Mouse (Mus musculus) adrenal gland (tissue): Measurements from ENCODE around the gene Epha10.

Experiments used
- intact Hi-C: fragments of 180-260 bp; cut with DNase I; formaldehyde crosslinking; loops from one replicate; pipeline ENCODE4 v1.15.1; 2025
- long read RNA-seq, 2 experiments: library from polyadenylated mRNA; unstranded; transcript quantifications; one replicate each; pipeline ENCODE4 v2.0.0; 2020; ENCODE audit warnings: borderline replicate concordance in 1 of 2; ENCODE audit not compliant: insufficient replicate concordance in 1 of 2

The Epha10 gene
- long read RNA-seq, experiment 1, partial matches to known transcripts: 0 of 1 reads
- long read RNA-seq, experiment 1, other reads (novel, unspliced or antisense): 1 of 1 reads
- long read RNA-seq, experiment 2: 0 reads

DNA sequence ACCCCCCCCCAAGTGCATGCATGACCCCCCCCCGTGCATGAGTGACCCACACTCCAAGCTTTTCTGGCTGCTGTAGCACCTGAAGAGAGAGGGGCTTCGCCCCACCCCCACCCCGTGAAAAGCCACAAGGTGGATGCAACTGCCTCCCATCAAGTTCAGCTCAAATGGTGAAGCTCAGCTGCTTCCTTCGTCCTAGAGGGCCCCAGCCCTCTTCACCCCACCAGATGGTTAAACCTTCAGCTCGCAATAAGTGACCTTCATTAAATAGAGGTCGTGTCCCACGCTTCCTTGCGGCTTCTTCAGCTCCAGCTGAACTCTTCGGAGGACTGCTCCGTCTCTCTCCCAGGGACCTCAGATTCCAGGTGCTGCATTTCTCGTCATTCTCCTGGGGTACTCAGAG lies at the start of gene Epha10:
TSS of gene Epha10 (plus strand) at position 301 of the 400 bp plus-strand sequence.
- intact Hi-C loops: no loop called here

GRCm38 (mm10) chr4:124832796-124833195 lies 47.9 kb upstream of the Epha10 start:
- intact Hi-C loops: no loop called here

GRCm38 (mm10) chr4:124838035-124838700 lies 42.5 kb upstream of the Epha10 start:
- intact Hi-C loops: no loop called here

GRCm38 (mm10) chr4:124840998-124841397 lies 39.7 kb upstream of the Epha10 start:
- intact Hi-C loops: loop anchor here (10.0 kb wide), 1 partner anchor 906 kb away; no protein-coding TSS in a partner anchor

GRCm38 (mm10) chr4:124843493-124843892 lies 37.2 kb upstream of the Epha10 start:
- intact Hi-C loops: loop anchor here (10.0 kb wide), 1 partner anchor 909 kb away; no protein-coding TSS in a partner anchor

DNA sequence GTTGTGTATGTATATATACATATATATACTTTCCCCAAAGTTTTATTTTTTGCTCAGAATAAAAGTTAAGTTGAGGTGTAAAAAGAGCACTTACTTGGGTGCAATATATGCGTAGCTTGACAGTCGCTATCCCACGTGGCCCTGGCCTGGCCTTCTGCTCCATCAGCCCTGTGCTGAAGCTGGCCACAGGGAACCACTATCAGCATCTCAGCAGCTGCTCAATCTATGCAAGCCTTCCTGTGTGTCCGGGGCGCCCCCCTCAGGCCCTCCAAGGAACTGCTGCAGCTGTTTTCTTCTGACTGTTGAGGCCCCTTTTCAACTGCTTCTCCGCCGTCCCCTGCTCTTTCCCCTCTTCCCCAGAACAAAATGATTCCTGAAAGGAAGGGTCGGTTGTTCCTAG lies 33.1 kb upstream of the Epha10 start:
- intact Hi-C loops: loop anchor here (1.0 to 10.0 kb wide), 2 partner anchors 45 to 913 kb away; partner anchors contain the start of gene Mtf1

DNA sequence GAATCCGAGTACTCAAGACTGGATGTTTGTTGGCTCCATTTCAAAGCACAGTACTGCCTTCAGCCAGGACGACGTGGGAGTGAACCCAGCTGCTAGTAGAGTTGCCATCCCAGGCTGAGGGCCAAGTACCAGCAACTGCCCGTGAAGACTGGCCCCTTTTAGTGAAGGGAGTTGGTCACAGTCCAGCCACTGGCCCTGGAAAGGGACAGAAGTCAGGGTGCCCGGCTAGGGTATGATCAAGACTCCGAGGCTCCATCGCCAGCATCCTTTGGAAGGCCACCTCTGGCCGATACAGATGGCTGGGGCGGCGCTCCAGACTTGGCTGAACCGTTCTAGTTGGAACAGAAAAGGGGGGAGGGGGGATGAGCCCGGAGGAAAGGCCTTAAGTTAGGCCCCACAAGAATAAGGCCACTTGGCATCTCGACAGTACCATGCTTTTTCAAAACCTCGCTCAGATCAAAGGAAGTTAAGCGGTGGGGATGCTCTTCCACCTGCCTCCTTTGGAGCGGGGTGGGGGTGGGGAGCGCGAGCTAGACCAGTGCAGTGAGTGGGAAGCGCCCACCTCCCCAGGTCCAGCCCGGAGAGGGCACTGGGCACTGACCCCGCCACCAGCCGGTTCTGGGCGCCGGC lies 31.0 kb upstream of the Epha10 start:
- intact Hi-C loops: loop anchor here (10.0 kb wide), 1 partner anchor 915 kb away; no protein-coding TSS in a partner anchor

- intact Hi-C loops: no loop called here
These were observed 30.3 kb upstream of the Epha10 start, which contains the start of gene Yrdc for GRCm38 (mm10) chr4:124850261-124850913. TSS of gene Yrdc (plus strand) at chr4:124850679.

GRCm38 (mm10) chr4:124850933-124851658 lies 29.6 kb upstream of the Epha10 start, which contains the start of gene 1110065P20Rik:
TSS of gene 1110065P20Rik (minus strand) at chr4:124851196.
- intact Hi-C loops: no loop called here

- intact Hi-C loops: no loop called here
These were observed 24.4 kb upstream of the Epha10 start for GRCm38 (mm10) chr4:124856294-124856693.

GRCm38 (mm10) chr4:124858370-124858769 lies 22.3 kb upstream of the Epha10 start:
- intact Hi-C loops: no loop called here

DNA sequence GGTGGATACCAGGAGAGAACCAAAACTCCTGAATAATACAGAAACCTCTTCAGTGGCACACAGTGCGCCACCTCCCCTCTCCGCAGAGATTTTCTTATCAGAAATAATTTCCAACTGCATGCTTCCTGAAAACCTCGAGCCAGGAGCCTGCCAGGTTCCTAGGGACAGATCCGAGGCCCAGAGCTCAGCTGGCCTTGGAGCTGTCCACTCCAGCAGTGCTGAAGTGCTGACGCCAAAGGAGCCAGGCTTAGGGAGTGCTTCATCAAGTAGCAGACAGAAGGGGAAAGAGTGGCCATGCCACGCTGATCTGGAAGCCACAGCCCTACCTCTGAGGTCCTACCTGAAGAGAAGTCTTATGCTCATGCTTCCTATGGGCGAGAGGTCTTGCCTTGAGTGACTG lies 20.3 kb upstream of the Epha10 start:
- intact Hi-C loops: no loop called here

GRCm38 (mm10) chr4:124861283-124862188 lies 19.2 kb upstream of the Epha10 start, which contains the start of gene Maneal:
TSS of gene Maneal (minus strand) at chr4:124862171.
- intact Hi-C loops: no loop called here

GRCm38 (mm10) chr4:124872719-124873118 lies 8.0 kb upstream of the Epha10 start:
- intact Hi-C loops: no loop called here

- intact Hi-C loops: no loop called here
These were observed 726 bp downstream of the Epha10 start for GRCm38 (mm10) chr4:124881341-124881908.

DNA sequence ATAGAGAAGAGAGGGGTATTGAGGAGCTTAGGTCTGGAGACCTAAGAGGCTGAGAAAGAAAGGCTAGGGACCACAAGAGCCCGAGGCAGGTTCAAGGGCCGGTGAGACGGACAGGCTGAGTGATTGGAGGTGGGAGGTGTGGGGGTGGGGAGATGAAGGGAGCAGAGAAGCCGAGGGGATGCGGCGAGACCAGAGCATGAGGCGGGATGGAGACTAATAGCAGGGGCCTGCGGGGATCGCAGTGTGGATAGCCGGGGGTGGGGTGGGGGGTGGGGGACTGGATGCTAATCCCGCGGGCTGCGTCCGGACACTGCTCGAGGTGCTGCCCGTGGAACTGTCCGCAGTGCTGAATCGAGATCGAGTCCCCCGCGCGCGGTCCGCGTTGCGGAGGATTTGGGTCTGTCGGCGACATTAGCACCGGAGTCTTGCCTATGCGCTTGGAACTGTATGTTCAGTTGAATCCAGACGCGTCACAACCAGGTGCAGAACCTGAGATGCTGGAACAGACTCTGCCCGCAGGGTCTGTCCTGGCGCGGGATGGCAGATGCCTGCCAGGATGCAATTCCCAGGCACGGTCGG lies 1.5 kb downstream of the Epha10 start:
- intact Hi-C loops: no loop called here

DNA sequence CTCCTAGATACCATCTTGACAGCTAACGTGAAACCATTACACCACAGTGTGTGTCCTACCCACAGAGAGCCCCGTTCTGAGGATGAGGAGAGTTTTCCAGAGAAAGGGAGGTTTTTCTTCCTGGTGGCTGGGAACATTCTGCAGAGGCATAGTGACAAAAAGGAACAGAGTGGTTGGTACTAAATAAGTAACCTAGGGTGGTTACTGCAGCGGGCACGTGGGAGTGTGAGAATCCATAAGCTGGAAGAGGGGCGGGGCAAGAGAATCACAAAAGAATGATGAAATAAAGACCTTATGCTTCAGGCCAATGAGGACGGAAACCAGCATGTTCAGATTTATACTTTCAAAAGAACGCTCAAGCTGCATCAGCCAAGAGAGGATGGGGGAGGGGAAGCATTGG lies 8.0 kb downstream of the Epha10 start:
- intact Hi-C loops: no loop called here

GRCm38 (mm10) chr4:124889935-124890334 lies 9.2 kb downstream of the Epha10 start:
- intact Hi-C loops: no loop called here

GRCm38 (mm10) chr4:124890831-124891230 lies 10.1 kb downstream of the Epha10 start:
- intact Hi-C loops: no loop called here
